Comparison of ENCODE assay signal across 19 mouse cellular contexts in genomic region chr16:91678147-91678911, GRCm38 (mm10). TPM values are rescaled to one million over a fixed set of nuclear protein-coding genes. Genes with fewer than 3 reads are reported as not detected.
A peak's percentile ranks its signal among the peaks of the same experiment; 100 is the strongest.
DNase-seq lines count a peak whose midpoint lies in the region; ATAC-seq and TF ChIP-seq lines count a peak whose summit lies in the region.
"Had no signal": no experiment of that assay in that cellular context is flagged by ENCODE, and none has a peak within 500 bp of the region (broad histone marks: within the 10 kb centered on the region; RNA-seq: fewer than 3 reads in every experiment).

No protein-coding gene starts in this region.

- TF ChIP-seq POLR2A in liver, adult 2 months (IDR thresholded peaks at IDR 0.05; ENCODE audit: extremely low read depth, insufficient read depth, low read length) = no peak
- TF ChIP-seq POLR2A in MEL (IDR thresholded peaks at IDR 0.05; ENCODE audit: control insufficient read depth in 1 of 2, insufficient read depth in 1 of 2, low read depth in 1 of 2, low read length in 2 of 2, poor library complexity in 1 of 2) = no peak; a peak in 1 of 4 replicates

- ATAC-seq in intestine, postnatal 0 days = peak; percentile 98
- ATAC-seq in megakaryocyte progenitor cell, adult 5-6 weeks (replicated peaks; ENCODE audit: poor library complexity) = peak; percentile 86
- ATAC-seq: forebrain, embryonic 13.5 days; hindbrain, postnatal 0 days had no signal

- peak overlapping the region; percentile 51 for H3K27ac ChIP-seq in liver, adult 2 months (replicated peaks; ENCODE audit: insufficient read depth, low read depth, low read length)
- no peak overlapping the region for H3K27ac ChIP-seq in MEL (ENCODE audit: control insufficient read depth, low read depth, low read length)
- H3K27ac ChIP-seq in intestine, postnatal 0 days (ENCODE audit: low read depth, low read length) = peak overlapping the region; percentile 41
- H3K27ac ChIP-seq: forebrain, embryonic 13.5 days; heart, embryonic 15.5 days; hindbrain, postnatal 0 days; macrophage; midbrain, embryonic 12.5 days; neural tube, embryonic 12.5 days had no signal

- H3K36me3 ChIP-seq in liver, adult 2 months (ENCODE audit: control insufficient read depth, insufficient read depth, low read length) = peaks cover 52% of the 10 kb centered on the region
- H3K36me3 ChIP-seq in MEL (ENCODE audit: control insufficient read depth in 1 of 2, insufficient read depth in 2 of 2, low read length in 2 of 2) = peaks cover 3 to 50% of the 10 kb centered on the region in 2 experiments
- peaks cover 61% of the 10 kb centered on the region for H3K36me3 ChIP-seq in intestine, postnatal 0 days (ENCODE audit: control insufficient read depth, insufficient read depth)

- no peak for TF ChIP-seq RAD21 in MEL (IDR thresholded peaks at IDR 0.05; ENCODE audit: low read depth, low read length)

- no peaks in the 10 kb centered on the region for H3K27me3 ChIP-seq in liver, adult 2 months (ENCODE audit: control insufficient read depth, insufficient read depth, low read length)
- H3K27me3 ChIP-seq in MEL (ENCODE audit: control insufficient read depth in 1 of 2, insufficient read depth in 2 of 2, low read length in 2 of 2) = no peaks in the 10 kb centered on the region
- H3K27me3 ChIP-seq in intestine, postnatal 0 days (replicated peaks; ENCODE audit: control insufficient read depth, insufficient read depth, low read length) = no peaks in the 10 kb centered on the region
- H3K27me3 ChIP-seq: forebrain, embryonic 13.5 days; heart, embryonic 15.5 days; midbrain, embryonic 12.5 days; neural tube, embryonic 12.5 days had no signal

- no peaks in the 10 kb centered on the region for H3K9me3 ChIP-seq in MEL (replicated peaks; ENCODE audit: insufficient read depth, low read length)
- H3K9me3 ChIP-seq in intestine, postnatal 0 days (ENCODE audit: control insufficient read depth) = no peaks in the 10 kb centered on the region
- H3K9me3 ChIP-seq: forebrain, embryonic 13.5 days; heart, embryonic 15.5 days; midbrain, embryonic 12.5 days; neural tube, embryonic 12.5 days had no signal

- H3K9ac ChIP-seq in liver, adult 2 months (ENCODE audit: low read depth, low read length) = no peak overlapping the region
- H3K9ac ChIP-seq in MEL (ENCODE audit: control insufficient read depth, low read depth, low read length, poor library complexity, severe bottlenecking) = no peak overlapping the region
- no peak overlapping the region for H3K9ac ChIP-seq in intestine, postnatal 0 days (ENCODE audit: low read depth, low read length)
- H3K9ac ChIP-seq: forebrain, embryonic 13.5 days; heart, embryonic 15.5 days; midbrain, embryonic 12.5 days; neural tube, embryonic 12.5 days had no signal

- no peak for TF ChIP-seq CTCF in liver, adult 2 months (IDR thresholded peaks at IDR 0.05; ENCODE audit: low read depth, low read length)
- TF ChIP-seq CTCF in MEL (IDR thresholded peaks at IDR 0.05 in 2 of 3, conservative IDR thresholded peaks at IDR 0.05 in 1 of 3; ENCODE audit: control insufficient read depth in 1 of 3, insufficient read depth in 1 of 3, low read depth in 2 of 3, low read length in 3 of 3, poor library complexity in 1 of 3, severe bottlenecking in 1 of 3) = no peak
- TF ChIP-seq CTCF in intestine, postnatal 0 days (IDR thresholded peaks at IDR 0.05; ENCODE audit: low read depth) = no peak

- peak; percentile 97 for DNase-seq in liver, adult 2 months (ENCODE audit: extremely low read depth, low read depth, low spot score)
- DNase-seq in liver (no peak), MEL (ENCODE audit: low read depth, low spot score) (no peak)
- DNase-seq in thymus, adult 18-20 months = no peak
- no peak for DNase-seq in B cell, adult 2 months
- DNase-seq: adrenal gland, adult 2 months; cerebellum, adult 2 months; kidney, adult 9 months; kidney, postnatal 36 days; layer of hippocampus, adult 9-11 months; thymus, postnatal 36 days had no signal

- no peak overlapping the region for H3K4me3 ChIP-seq in liver, adult 2 months (ENCODE audit: insufficient read depth, low read depth, low read length)
- H3K4me3 ChIP-seq in MEL (ENCODE audit: control insufficient read depth in 1 of 2, insufficient read depth in 1 of 2, low read depth in 2 of 2, low read length in 2 of 2) = no peak overlapping the region
- no peak overlapping the region for H3K4me3 ChIP-seq in intestine, postnatal 0 days (ENCODE audit: low read depth, low read length)
- H3K4me3 ChIP-seq: forebrain, embryonic 13.5 days; heart, embryonic 15.5 days; midbrain, embryonic 12.5 days; neural tube, embryonic 12.5 days had no signal

- 27% methylated on average over 5 of the region's 5 CpGs for WGBS in liver, adult 2 months
- WGBS in intestine, postnatal 0 days = 51% methylated on average over 5 of the region's 5 CpGs

- H3K4me1 ChIP-seq in liver, adult 2 months (ENCODE audit: control insufficient read depth, insufficient read depth, low read length) = peaks cover 8% of the 10 kb centered on the region; the same call in 1 of the 2 replicates
- no peaks in the 10 kb centered on the region for H3K4me1 ChIP-seq in MEL (ENCODE audit: control insufficient read depth in 1 of 2, insufficient read depth in 2 of 2, low read length in 2 of 2)
- H3K4me1 ChIP-seq in intestine, postnatal 0 days (replicated peaks; ENCODE audit: control insufficient read depth, insufficient read depth, low read length) = no peaks in the 10 kb centered on the region
- H3K4me1 ChIP-seq: forebrain, embryonic 13.5 days; heart, embryonic 15.5 days; midbrain, embryonic 12.5 days; neural tube, embryonic 12.5 days had no signal

- no peak for TF ChIP-seq EP300 in MEL (IDR thresholded peaks at IDR 0.05; ENCODE audit: low read depth in 1 of 2, low read length in 2 of 2)

- H3K79me2 ChIP-seq in liver, adult 2 months (ENCODE audit: control insufficient read depth, insufficient read depth, low read length) = no peaks in the 10 kb centered on the region; the same call in 1 of the 2 replicates
- no peaks in the 10 kb centered on the region; the same call in 1 of the 2 replicates for H3K79me2 ChIP-seq in MEL (ENCODE audit: control insufficient read depth, insufficient read depth, low read length, poor library complexity)

- no peak overlapping the region for H3K4me2 ChIP-seq in intestine, postnatal 0 days (replicated peaks; ENCODE audit: low read depth)
- H3K4me2 ChIP-seq: forebrain, embryonic 13.5 days; heart, embryonic 15.5 days; midbrain, embryonic 12.5 days; neural tube, embryonic 12.5 days had no signal

TF ChIP-seq in MEL, 35 proteins besides CTCF, POLR2A, EP300 and RAD21 (continues in another document):
- TF ChIP-seq SMC3 (IDR thresholded peaks at IDR 0.05; ENCODE audit: low read depth, low read length) = peak; percentile 11; the same call in 1 of the 2 replicates
- TF ChIP-seq POLR2AphosphoS5 (IDR thresholded peaks at IDR 0.05; ENCODE audit: borderline replicate concordance, low read depth, low read length) = no peak
- TF ChIP-seq ELF1 (IDR thresholded peaks at IDR 0.05; ENCODE audit: low read depth, low read length) = no peak
- no peak for TF ChIP-seq MYC (IDR thresholded peaks at IDR 0.05; ENCODE audit: low read depth, low read length)

RNA-seq across cellular contexts. Expression of gene Donson, which starts 10.2 kb away (rescaled TPM):
- total RNA-seq in liver, adult 2 months (2014; rRNA removed) = 2.3 and 3.0 TPM in 2 replicates
- polyA plus RNA-seq in liver, adult 2 months (2012; rRNA removed) = 1.6 and 2.9 TPM in 2 replicates
- 25.4 and 25.7 TPM in 2 replicates for total RNA-seq in MEL (2012; rRNA removed)
- polyA plus RNA-seq in MEL (2012; ENCODE audit: insufficient read depth in 1 of 2, insufficient read length in 2 of 2, low read depth in 1 of 2, low replicate concordance in 2 of 2, missing spikeins in 1 of 2) = 10 to 100 TPM in 1 of 2 experiments, not detected in 1; 33.9 TPM
- 6.2 and 6.7 TPM in 2 replicates for polyA plus RNA-seq in intestine, postnatal 0 days (2015; fragmentation: Nextera tagmentation; extraction: Ambion mirVana)
- 16.4 and 17.0 TPM in 2 replicates for total RNA-seq in megakaryocyte progenitor cell, adult 5-6 weeks (2015)
- 20.4 and 33.7 TPM in 2 replicates for total RNA-seq in megakaryocyte progenitor cell, adult 5-6 weeks (2017)

RNA-seq across cellular contexts. Expression of gene Son, which starts 31.0 kb away (rescaled TPM):
- 106 and 111 TPM in 2 replicates for total RNA-seq in liver, adult 2 months (2014; rRNA removed)
- 38.0 and 59.5 TPM in 2 replicates for polyA plus RNA-seq in liver, adult 2 months (2012; rRNA removed)
- 93.6 and 102 TPM in 2 replicates for total RNA-seq in MEL (2012; rRNA removed)
- polyA plus RNA-seq in MEL (2012; ENCODE audit: insufficient read depth in 1 of 2, insufficient read length in 2 of 2, low read depth in 1 of 2, low replicate concordance in 2 of 2, missing spikeins in 1 of 2) = 100 to 1,000 TPM; 157 to 182 TPM
- 71.1 and 83.4 TPM in 2 replicates for polyA plus RNA-seq in intestine, postnatal 0 days (2015; fragmentation: Nextera tagmentation; extraction: Ambion mirVana)
- 332 and 375 TPM in 2 replicates for total RNA-seq in megakaryocyte progenitor cell, adult 5-6 weeks (2015)
- total RNA-seq in megakaryocyte progenitor cell, adult 5-6 weeks (2017) = 178 and 233 TPM in 2 replicates

RNA-seq across cellular contexts. Expression of gene Gart, which starts 31.6 kb away (rescaled TPM):
- 25.0 and 34.4 TPM in 2 replicates for total RNA-seq in liver, adult 2 months (2014; rRNA removed)
- polyA plus RNA-seq in liver, adult 2 months (2012; rRNA removed) = 21.3 and 23.9 TPM in 2 replicates
- total RNA-seq in MEL (2012; rRNA removed) = 400 and 417 TPM in 2 replicates
- polyA plus RNA-seq in MEL (2012; ENCODE audit: insufficient read depth in 1 of 2, insufficient read length in 2 of 2, low read depth in 1 of 2, low replicate concordance in 2 of 2, missing spikeins in 1 of 2) = 100 to 1,000 TPM in 1 of 2 experiments, 10 to 100 TPM in 1; 94.0 to 509 TPM
- 19.0 and 23.8 TPM in 2 replicates for polyA plus RNA-seq in intestine, postnatal 0 days (2015; fragmentation: Nextera tagmentation; extraction: Ambion mirVana)
- total RNA-seq in megakaryocyte progenitor cell, adult 5-6 weeks (2015) = 148 and 162 TPM in 2 replicates
- total RNA-seq in megakaryocyte progenitor cell, adult 5-6 weeks (2017) = 438 and 506 TPM in 2 replicates

RNA-seq across cellular contexts. Expression of gene Cryzl1, which starts 50.4 kb away (rescaled TPM):
- 23.1 and 24.6 TPM in 2 replicates for total RNA-seq in liver, adult 2 months (2014; rRNA removed)
- 9.6 and 10.1 TPM in 2 replicates for polyA plus RNA-seq in liver, adult 2 months (2012; rRNA removed)
- 20.2 and 23.8 TPM in 2 replicates for total RNA-seq in MEL (2012; rRNA removed)
- 10 to 100 TPM in 1 of 2 experiments, not detected in 1; 44.4 TPM for polyA plus RNA-seq in MEL (2012; ENCODE audit: insufficient read depth in 1 of 2, insufficient read length in 2 of 2, low read depth in 1 of 2, low replicate concordance in 2 of 2, missing spikeins in 1 of 2)
- 36.3 and 42.2 TPM in 2 replicates for polyA plus RNA-seq in intestine, postnatal 0 days (2015; fragmentation: Nextera tagmentation; extraction: Ambion mirVana)
- 55.2 and 63.8 TPM in 2 replicates for total RNA-seq in megakaryocyte progenitor cell, adult 5-6 weeks (2015)
- total RNA-seq in megakaryocyte progenitor cell, adult 5-6 weeks (2017) = 57.2 and 79.0 TPM in 2 replicates

RNA-seq across cellular contexts. Expression of gene Itsn1, which starts 50.8 kb away (rescaled TPM):
- total RNA-seq in liver, adult 2 months (2014; rRNA removed) = 13.6 and 16.5 TPM in 2 replicates
- polyA plus RNA-seq in liver, adult 2 months (2012; rRNA removed) = 14.4 and 16.3 TPM in 2 replicates
- 11.6 and 14.7 TPM in 2 replicates for total RNA-seq in MEL (2012; rRNA removed)
- polyA plus RNA-seq in MEL (2012; ENCODE audit: insufficient read depth in 1 of 2, insufficient read length in 2 of 2, low read depth in 1 of 2, low replicate concordance in 2 of 2, missing spikeins in 1 of 2) = 10 to 100 TPM in 1 of 2 experiments, not detected in 1; 36.5 TPM
- polyA plus RNA-seq in intestine, postnatal 0 days (2015; fragmentation: Nextera tagmentation; extraction: Ambion mirVana) = 6.2 and 6.5 TPM in 2 replicates
- 4.1 TPM in 2 replicates for total RNA-seq in megakaryocyte progenitor cell, adult 5-6 weeks (2015)
- total RNA-seq in megakaryocyte progenitor cell, adult 5-6 weeks (2017) = 6.0 and 7.9 TPM in 2 replicates
